Mouse (Mus musculus) splenic B cell, adult 2 months (primary cell): Measurements from ENCODE around the gene Gm9837.
A peak's percentile ranks its signal among the peaks of the same experiment; 100 is the strongest.

Experiments used
- DNase-seq: peaks from one replicate; pipeline ENCODE4 v3.0.0-alpha.2; 2011; ENCODE audit warnings: low read depth, low spot score
- H3K27me3 ChIP-seq: 2 replicates; pipeline ENCODE4 v1.6.1; 2012; ENCODE audit warnings: mild to moderate bottlenecking, low read length, moderate library complexity, mixed read lengths; ENCODE audit not compliant: control insufficient read depth, poor library complexity, insufficient read depth, severe bottlenecking
- H3K36me3 ChIP-seq: 2 replicates; pipeline ENCODE4 v1.6.1; 2012; ENCODE audit warnings: mild to moderate bottlenecking, low read length, moderate library complexity, mixed read lengths; ENCODE audit not compliant: control insufficient read depth, poor library complexity, insufficient read depth, severe bottlenecking

Gm9837 gene

GRCm38 (mm10) chr11:53469968-53470695, at the start of gene Gm9837:
Gm9837 (minus strand) TSS chr11:53470479.
- DNase-seq = peak; percentile 86
- H3K36me3 ChIP-seq = no peaks in the 10 kb centered on the region

DNA sequence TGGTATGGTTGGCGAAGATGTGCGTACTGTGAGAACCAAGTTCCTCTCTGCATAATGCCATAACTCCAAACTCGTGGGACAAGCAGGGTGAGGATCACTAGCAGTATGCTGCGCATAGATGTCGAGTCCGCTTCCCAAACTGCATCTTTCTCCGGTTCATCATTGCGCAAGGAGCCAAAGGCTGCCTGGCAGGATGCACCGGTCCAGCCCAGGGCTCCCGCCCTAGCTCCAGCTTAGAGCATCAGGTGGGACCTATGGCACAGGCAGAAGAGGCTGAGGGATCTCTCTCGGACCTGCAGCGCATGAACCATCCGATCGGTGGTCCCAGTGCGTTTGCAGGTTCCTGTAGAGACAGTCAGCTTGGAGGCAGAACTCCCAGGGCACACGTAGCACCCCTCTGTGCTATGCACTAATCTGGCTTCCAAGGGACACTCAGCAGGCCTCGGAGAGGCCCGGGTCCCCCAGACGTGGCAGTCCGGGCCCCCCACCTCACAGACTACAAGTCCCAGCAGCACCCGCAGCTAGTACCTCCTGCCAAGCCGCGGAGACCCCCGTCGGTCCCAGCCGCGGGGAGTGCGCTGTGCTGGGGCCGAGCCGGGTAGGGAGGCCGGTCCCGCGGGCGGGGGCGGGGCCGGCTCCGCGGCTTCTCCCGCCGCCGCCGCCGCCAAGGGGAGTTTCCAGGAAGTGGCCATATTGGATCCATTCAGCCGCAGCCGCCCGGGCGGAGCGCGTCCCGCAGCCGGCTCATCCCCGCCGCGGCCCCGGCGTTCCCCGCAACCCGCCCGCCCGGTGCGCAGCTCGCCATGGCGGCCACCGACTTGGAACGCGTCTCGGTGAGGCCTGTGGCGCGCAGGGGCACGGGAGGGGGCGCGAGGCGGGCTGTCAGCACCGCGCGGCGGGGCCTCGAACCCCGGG, 49.2 kb upstream of the Gm9837 start, which contains the start of gene Sept8:
TSS of gene Sept8 (plus strand) at position 51 of the 915 bp plus-strand sequence.
- DNase-seq = peak; percentile 11

More at GRCm38 (mm10) chr11:53469968-53470695, at the start of gene Gm9837:
- H3K27me3 ChIP-seq = peaks cover 2% of the 10 kb centered on the region; the same call in 1 of the 2 replicates

DNA sequence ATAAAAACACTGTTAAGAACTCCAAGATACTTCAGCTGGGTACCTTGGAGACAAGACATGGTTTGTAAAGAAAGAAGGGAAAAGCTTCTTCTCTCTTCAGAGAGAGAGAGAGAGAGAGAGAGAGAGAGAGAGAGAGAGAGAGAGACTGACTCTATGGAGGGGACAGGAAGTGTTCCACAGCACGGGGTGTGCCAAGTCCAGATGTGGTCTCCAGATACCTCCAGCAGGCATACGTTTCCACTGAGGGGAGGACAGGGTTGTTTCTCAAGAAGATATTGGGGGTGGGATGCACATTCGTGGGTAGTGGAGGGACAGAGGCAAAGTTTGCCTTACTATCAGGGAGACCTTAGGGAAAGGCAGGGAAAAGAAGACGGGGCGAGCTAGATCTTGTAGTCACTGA, 48.5 kb upstream of the Gm9837 start:
- H3K36me3 ChIP-seq = no peaks in the 10 kb centered on the region
- H3K27me3 ChIP-seq = no peaks in the 10 kb centered on the region
- no peak for DNase-seq

More for the DNA sequence above, 49.2 kb upstream of the Gm9837 start, which contains the start of gene Sept8:
- no peaks in the 10 kb centered on the region for H3K36me3 ChIP-seq
- H3K27me3 ChIP-seq = no peaks in the 10 kb centered on the region

DNA sequence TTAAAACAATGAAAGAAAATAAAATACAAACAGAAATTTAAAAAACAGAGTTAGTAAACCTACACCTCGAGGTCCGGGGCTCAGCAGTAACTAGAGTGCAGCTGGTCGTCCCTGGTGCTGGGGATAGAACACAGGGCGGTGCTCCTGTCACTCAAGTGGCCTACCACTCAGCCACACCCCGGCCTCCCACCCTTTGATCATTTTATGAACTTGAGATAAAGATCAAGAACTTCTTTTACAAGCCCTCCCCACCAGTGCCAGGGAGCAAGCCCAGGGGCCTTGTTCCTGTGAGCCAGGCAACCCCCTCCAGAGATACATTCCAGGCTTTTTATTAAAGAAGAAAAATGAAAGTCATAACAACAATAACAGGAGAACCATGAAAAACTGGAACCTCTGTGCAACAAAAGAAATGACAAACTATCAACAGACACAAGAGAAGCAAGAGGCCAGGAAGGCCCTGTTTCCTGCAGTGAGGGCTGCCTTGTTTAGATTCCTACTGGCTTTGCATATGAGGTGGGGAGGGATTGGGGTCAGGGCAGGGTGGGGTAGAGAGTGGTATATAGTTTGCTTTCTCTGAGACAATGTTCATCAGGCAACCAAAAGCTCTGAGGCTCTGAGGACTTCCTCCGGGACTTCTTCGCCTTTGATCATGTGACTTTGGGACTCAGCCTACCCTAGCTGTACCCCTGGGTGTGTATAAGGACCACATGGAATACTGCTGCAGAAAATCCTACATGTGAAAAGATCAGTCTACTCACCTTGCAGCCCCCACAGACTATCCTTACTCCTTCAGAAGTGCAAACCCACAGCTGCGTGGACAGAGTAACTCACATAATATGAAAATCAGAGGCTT, 46.7 kb upstream of the Gm9837 start:
- Histone ChIP-seq H3K36me3 (no peaks in the 10 kb centered on the region), H3K27me3 (no peaks in the 10 kb centered on the region)
- no peak for DNase-seq

GRCm38 (mm10) chr11:53510351-53510750, 40.1 kb upstream of the Gm9837 start:
- Histone ChIP-seq H3K27me3 (no peaks in the 10 kb centered on the region), H3K36me3 (no peaks in the 10 kb centered on the region)
- no peak for DNase-seq

DNA sequence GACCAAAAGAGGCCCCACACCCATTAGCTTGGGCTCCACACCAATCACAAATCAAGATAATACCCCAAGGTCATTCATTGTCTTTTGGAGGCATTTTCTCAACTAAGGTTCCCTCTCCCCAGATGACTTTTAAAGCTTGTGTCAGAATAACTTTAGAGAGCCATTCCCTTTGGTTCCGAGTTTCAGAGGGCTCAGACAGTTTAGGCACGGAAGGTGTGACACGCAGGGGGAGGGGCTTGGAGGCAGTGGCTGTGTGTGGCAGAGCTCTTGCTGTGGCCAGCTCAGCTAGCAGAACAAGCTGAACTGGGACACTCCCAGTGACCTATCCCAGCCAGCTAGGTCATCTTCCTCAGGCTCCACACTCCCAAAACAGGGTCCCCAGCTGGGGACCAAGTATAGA, 38.3 kb upstream of the Gm9837 start:
- H3K36me3 ChIP-seq = no peaks in the 10 kb centered on the region
- no peak for DNase-seq

DNA sequence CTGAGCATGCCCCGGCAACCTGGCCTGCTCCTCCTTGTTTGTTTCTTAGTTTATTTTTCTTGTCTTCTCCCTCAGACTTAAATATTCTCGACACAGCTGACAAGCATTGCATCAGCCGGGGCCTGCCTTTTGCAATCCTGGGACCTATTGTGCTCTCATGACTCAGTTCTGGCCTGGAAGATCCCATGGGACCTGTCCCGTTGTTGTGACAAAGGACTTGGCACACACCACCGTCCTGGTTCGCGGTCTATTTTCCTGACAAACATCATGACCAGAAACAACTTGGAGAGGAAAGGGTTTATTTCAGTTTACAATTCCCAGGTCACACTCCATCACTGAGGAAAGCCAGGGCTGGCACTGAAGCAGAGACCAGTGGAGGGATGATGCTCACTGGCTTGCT, 37.9 kb upstream of the Gm9837 start:
- no peak for DNase-seq
- Histone ChIP-seq H3K36me3 (no peaks in the 10 kb centered on the region), H3K27me3 (no peaks in the 10 kb centered on the region)

More for the DNA sequence above, 38.3 kb upstream of the Gm9837 start:
- H3K27me3 ChIP-seq = no peaks in the 10 kb centered on the region

GRCm38 (mm10) chr11:53507098-53507805, 37.0 kb upstream of the Gm9837 start:
- no peaks in the 10 kb centered on the region for H3K27me3 ChIP-seq
- H3K36me3 ChIP-seq = no peaks in the 10 kb centered on the region
- DNase-seq = no peak

- no peaks in the 10 kb centered on the region for H3K36me3 ChIP-seq
- no peak for DNase-seq
- no peaks in the 10 kb centered on the region for H3K27me3 ChIP-seq
Measured at GRCm38 (mm10) chr11:53505026-53505663, 34.9 kb upstream of the Gm9837 start.

DNA sequence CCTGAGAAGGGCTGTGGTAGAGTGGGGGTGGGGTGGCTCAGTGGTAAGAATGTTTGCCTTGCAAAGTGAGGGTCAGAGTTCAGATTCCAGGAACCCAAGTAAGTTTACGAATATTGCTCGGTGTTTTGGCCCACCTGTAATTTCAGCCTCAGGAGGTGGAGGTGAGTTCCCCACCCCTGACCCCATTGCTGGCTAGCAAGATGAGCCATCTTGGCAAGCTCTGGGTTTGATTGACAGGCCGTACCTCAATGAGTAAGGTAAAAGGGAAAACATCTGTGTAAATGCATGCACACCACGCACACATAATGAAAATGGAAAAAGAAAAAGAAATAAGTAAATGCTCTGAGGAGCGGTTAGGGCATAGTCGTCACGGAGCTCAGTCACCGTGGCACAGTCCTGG, 34.1 kb upstream of the Gm9837 start:
- Histone ChIP-seq H3K27me3 (no peaks in the 10 kb centered on the region), H3K36me3 (no peaks in the 10 kb centered on the region)
- no peak for DNase-seq

GRCm38 (mm10) chr11:53503738-53504137, 33.5 kb upstream of the Gm9837 start:
- Histone ChIP-seq H3K27me3 (no peaks in the 10 kb centered on the region), H3K36me3 (no peaks in the 10 kb centered on the region)
- no peak for DNase-seq

- DNase-seq = no peak
- Histone ChIP-seq H3K27me3 (no peaks in the 10 kb centered on the region), H3K36me3 (no peaks in the 10 kb centered on the region)
Measured at GRCm38 (mm10) chr11:53502039-53502765, 31.9 kb upstream of the Gm9837 start.

GRCm38 (mm10) chr11:53500569-53500968, 30.3 kb upstream of the Gm9837 start:
- H3K27me3 ChIP-seq = no peaks in the 10 kb centered on the region
- no peaks in the 10 kb centered on the region for H3K36me3 ChIP-seq
- DNase-seq = no peak
